Mouse (Mus musculus) liver, postnatal 0 days (tissue): Measurements from ENCODE around the gene Pde4c.

Experiments
- CTCF ChIP-seq: sonication (generic); IDR thresholded peaks from 2 replicates; pipeline ENCODE4 v1.5.1; 2016; ENCODE audit warnings: antibody characterized with exemption, low read depth
- EP300 ChIP-seq: IDR thresholded peaks from 2 replicates; pipeline ENCODE4 v1.6.1; 2016; ENCODE audit warnings: antibody characterized with exemption, low read depth, mild to moderate bottlenecking

DNA sequence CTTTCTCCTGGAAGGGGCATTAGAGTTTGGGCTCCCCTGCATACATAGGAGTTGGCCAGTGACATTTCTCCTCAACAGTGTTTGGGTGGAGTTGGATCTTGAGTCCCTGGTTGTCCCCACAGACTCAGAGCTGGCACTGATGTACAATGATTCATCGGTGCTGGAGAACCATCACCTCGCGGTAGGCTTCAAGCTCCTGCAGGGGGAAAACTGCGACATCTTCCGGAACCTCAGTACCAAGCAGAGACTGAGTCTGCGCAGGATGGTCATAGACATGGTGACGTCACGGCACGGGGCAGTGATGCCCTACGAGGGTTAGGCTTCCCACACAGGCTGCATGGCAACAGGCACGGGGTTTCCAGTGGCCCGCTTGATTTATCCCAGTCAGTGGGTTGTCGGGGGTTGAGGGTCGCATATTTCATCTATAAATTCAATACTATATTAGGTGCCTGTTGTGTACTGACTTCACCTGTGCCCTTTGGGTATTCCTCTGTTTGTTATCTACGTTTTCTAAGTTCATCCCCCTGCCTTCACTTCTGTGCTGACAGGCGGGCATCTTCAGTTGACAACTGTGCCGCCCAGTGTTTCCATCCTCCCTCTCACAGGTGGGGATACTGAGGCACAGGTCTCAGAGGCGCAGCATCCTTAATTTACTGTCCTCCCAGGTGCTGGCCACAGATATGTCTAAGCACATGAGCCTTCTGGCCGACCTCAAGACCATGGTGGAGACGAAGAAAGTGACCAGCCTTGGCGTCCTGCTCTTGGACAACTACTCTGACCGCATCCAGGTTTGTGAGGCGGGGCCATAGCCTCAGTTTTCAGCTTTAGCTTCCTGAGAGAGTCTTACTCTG, 25.0 kb downstream of the Pde4c start:
- TF ChIP-seq CTCF (no peak), EP300 (no peak)
